19 mouse cellular contexts compared by ENCODE assay signal in the genomic region with DNA sequence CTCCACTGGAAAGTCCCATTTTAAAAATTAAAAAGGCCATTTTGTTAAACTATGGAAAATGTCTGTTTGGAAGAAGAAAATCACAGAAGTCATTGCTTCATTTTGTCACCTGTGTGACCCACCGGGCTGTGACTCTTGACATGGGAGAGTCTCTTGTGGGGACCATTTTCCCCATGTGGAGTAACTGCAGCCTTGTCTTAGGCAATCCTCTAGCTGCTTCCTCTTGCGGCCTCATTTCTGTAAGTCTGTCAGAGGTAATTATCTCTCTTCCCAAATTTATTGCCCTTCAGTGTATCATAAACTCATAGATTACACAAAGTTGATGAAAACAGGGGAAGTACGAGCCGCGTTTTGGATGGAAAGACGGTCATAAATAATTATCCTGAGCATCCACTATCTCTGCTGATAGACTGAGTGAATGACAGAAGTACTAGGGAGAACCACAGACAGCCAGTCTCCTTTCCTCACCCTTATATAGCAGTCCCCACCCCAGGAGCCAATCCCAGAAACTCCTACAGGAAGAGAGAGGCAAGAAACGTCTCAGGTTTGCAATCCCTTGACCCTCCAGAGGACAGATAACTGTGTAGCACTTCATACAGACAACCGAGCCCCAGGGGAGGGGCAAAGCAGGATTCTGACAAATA. TPM values are rescaled to one million over a fixed set of nuclear protein-coding genes. Genes with fewer than 3 reads are reported as not detected.
DNase-seq lines count a peak whose midpoint lies in the region; ATAC-seq and TF ChIP-seq lines count a peak whose summit lies in the region.
"Had no signal": no experiment of that assay in that cellular context is flagged by ENCODE, and none has a peak within 500 bp of the region (broad histone marks: within the 10 kb centered on the region; RNA-seq: fewer than 3 reads in every experiment).

No protein-coding gene starts in this region.

- peaks cover 31% of the 10 kb centered on the region for H3K4me1 ChIP-seq in kidney, postnatal 0 days (replicated peaks; ENCODE audit: insufficient read depth, low read length)
- peaks cover 51% of the 10 kb centered on the region for H3K4me1 ChIP-seq in kidney, embryonic 16.5 days (ENCODE audit: insufficient read depth, low read length)
- peaks cover 50% of the 10 kb centered on the region for H3K4me1 ChIP-seq in bone marrow macrophage, adult 2 months (ENCODE audit: control insufficient read depth, insufficient read depth, low read length)

- peak overlapping the region; percentile 26; the same call in 1 of the 2 replicates for H3K27ac ChIP-seq in kidney, postnatal 0 days
- H3K27ac ChIP-seq in kidney, embryonic 16.5 days (ENCODE audit: low read length) = no peak overlapping the region
- peak overlapping the region; percentile 47 for H3K27ac ChIP-seq in bone marrow macrophage, adult 2 months (ENCODE audit: insufficient read depth, low read depth, low read length)
- H3K27ac ChIP-seq: limb, embryonic 15.5 days had no signal

- no peak overlapping the region for H3K4me2 ChIP-seq in kidney, postnatal 0 days (ENCODE audit: low read length)
- no peak overlapping the region for H3K4me2 ChIP-seq in kidney, embryonic 16.5 days (replicated peaks; ENCODE audit: low read depth, low read length)
- H3K4me2 ChIP-seq: forebrain, embryonic 15.5 days; limb, embryonic 15.5 days had no signal

- no peak for ATAC-seq in kidney, postnatal 0 days (replicated peaks; ENCODE audit: low FRiP score, low read depth)
- ATAC-seq in kidney, embryonic 16.5 days (ENCODE audit: low FRiP score, low TSS enrichment) = no peak
- peak; percentile 58 for ATAC-seq in megakaryocyte progenitor cell, adult 5-6 weeks (replicated peaks; ENCODE audit: poor library complexity)
- ATAC-seq: CD4-positive, CD25-positive, alpha-beta regulatory T cell, adult 4 months; forebrain, embryonic 15.5 days had no signal

- no peak overlapping the region for H3K9ac ChIP-seq in kidney, postnatal 0 days (ENCODE audit: low read depth, low read length)
- no peak overlapping the region for H3K9ac ChIP-seq in kidney, embryonic 16.5 days (replicated peaks; ENCODE audit: low read length)
- H3K9ac ChIP-seq: forebrain, embryonic 15.5 days; limb, embryonic 15.5 days had no signal

- 44% methylated on average over 8 of the region's 8 CpGs for WGBS in kidney, postnatal 0 days
- 45% methylated on average over 8 of the region's 8 CpGs for WGBS in kidney, embryonic 16.5 days

- TF ChIP-seq CTCF in kidney, postnatal 0 days (IDR thresholded peaks at IDR 0.05; ENCODE audit: low read depth) = no peak
- no peak for TF ChIP-seq CTCF in bone marrow macrophage, adult 2 months (IDR thresholded peaks at IDR 0.05; ENCODE audit: low read depth, low read length)

- DNase-seq in kidney, postnatal 0 days (ENCODE audit: low spot score) = no peak
- peak; percentile 26 for DNase-seq in MEL-GATA-1-ER (ENCODE audit: extremely low read depth, low read depth)
- DNase-seq in T-cell, adult 2 months (ENCODE audit: low spot score) = no peak
- DNase-seq in frontal cortex, adult 2 months (ENCODE audit: extremely low spot score in 1 of 2, low spot score in 1 of 2) = no peak
- DNase-seq: adrenal gland, postnatal 14 days; cerebellum, adult 2 months; heart, adult 18-20 months; heart, postnatal 36 days; kidney, postnatal 14 days; layer of hippocampus, adult 9-11 months; right cerebral cortex, adult 18-20 months had no signal

- no peak for TF ChIP-seq POLR2A in bone marrow macrophage, adult 2 months (IDR thresholded peaks at IDR 0.05; ENCODE audit: borderline replicate concordance, low read depth, low read length)

- H3K4me3 ChIP-seq in kidney, postnatal 0 days (replicated peaks; ENCODE audit: low read depth, low read length) = no peak overlapping the region
- H3K4me3 ChIP-seq in kidney, embryonic 16.5 days (ENCODE audit: low read length) = no peak overlapping the region
- no peak overlapping the region for H3K4me3 ChIP-seq in bone marrow macrophage, adult 2 months (ENCODE audit: insufficient read depth, low read length)
- H3K4me3 ChIP-seq: erythroblast, embryonic 14.5 days; forebrain, embryonic 15.5 days; limb, embryonic 15.5 days had no signal

- H3K27me3 ChIP-seq in kidney, postnatal 0 days (ENCODE audit: insufficient read depth, low read length) = no peaks in the 10 kb centered on the region
- no peaks in the 10 kb centered on the region for H3K27me3 ChIP-seq in kidney, embryonic 16.5 days (ENCODE audit: insufficient read depth, low read length)
- H3K27me3 ChIP-seq: forebrain, embryonic 15.5 days; limb, embryonic 15.5 days had no signal

- no peaks in the 10 kb centered on the region for H3K9me3 ChIP-seq in kidney, postnatal 0 days (replicated peaks; ENCODE audit: low read length)
- H3K9me3 ChIP-seq in kidney, embryonic 16.5 days (ENCODE audit: low read length) = no peaks in the 10 kb centered on the region
- H3K9me3 ChIP-seq: forebrain, embryonic 15.5 days; limb, embryonic 15.5 days had no signal

- no peaks in the 10 kb centered on the region for H3K36me3 ChIP-seq in kidney, postnatal 0 days (ENCODE audit: insufficient read depth, low read length)
- H3K36me3 ChIP-seq in kidney, embryonic 16.5 days (ENCODE audit: insufficient read depth, low read length) = no peaks in the 10 kb centered on the region
- H3K36me3 ChIP-seq: forebrain, embryonic 15.5 days; G1E; limb, embryonic 15.5 days had no signal

RNA-seq across cellular contexts. Expression of gene Maml3, which starts 14.5 kb away (rescaled TPM):
- polyA plus RNA-seq in kidney, postnatal 0 days (2015; fragmentation: Nextera tagmentation; extraction: Ambion mirVana) = 5.4 and 5.7 TPM in 2 replicates
- polyA plus RNA-seq in kidney, embryonic 16.5 days (2015; fragmentation: Nextera tagmentation; extraction: Ambion mirVana) = 6.7 and 8.1 TPM in 2 replicates
- 2.2 and 2.3 TPM in 2 replicates for polyA plus RNA-seq in bone marrow macrophage, adult 2 months (2012; ENCODE audit: insufficient read depth, insufficient read length, missing spikeins)
- 7.8 and 9.5 TPM in 2 replicates for total RNA-seq in megakaryocyte progenitor cell, adult 5-6 weeks (2015)
- total RNA-seq in megakaryocyte progenitor cell, adult 5-6 weeks (2017) = 5.9 and 7.9 TPM in 2 replicates
- polyA plus RNA-seq in frontal cortex, adult 2 months (2012; rRNA removed) = 5.6 and 6.0 TPM in 2 replicates
